Mouse (Mus musculus) layer of hippocampus, postnatal 10 days (tissue): ENCODE results near the gene Uox. TPM values are rescaled to one million over a fixed set of nuclear protein-coding genes. Genes with fewer than 3 reads are reported as not detected.

Experiments
- DNase-seq, 2 experiments: peaks; one replicate each; pipeline ENCODE4 v3.0.0; 2021; ENCODE audit warnings: low spot score in 2 of 2
- long read RNA-seq: library from polyadenylated mRNA; stranded (forward); transcript quantifications from one replicate; pipeline ENCODE4 v2.0.0, GENCODE M21; 2023
- total RNA-seq, 2 experiments: library from RNA; stranded (reverse); gene quantifications; 2 replicates each; pipeline ENCODE4 v1.2.3; 2021

Gene Uox
- under 1 TPM; 0.38 to 0.75 TPM for total RNA-seq
- long read RNA-seq, partial matches to known transcripts, result 0 of 1 reads
- long read RNA-seq, other reads (novel, unspliced or antisense), result 1 of 1 reads

DNA sequence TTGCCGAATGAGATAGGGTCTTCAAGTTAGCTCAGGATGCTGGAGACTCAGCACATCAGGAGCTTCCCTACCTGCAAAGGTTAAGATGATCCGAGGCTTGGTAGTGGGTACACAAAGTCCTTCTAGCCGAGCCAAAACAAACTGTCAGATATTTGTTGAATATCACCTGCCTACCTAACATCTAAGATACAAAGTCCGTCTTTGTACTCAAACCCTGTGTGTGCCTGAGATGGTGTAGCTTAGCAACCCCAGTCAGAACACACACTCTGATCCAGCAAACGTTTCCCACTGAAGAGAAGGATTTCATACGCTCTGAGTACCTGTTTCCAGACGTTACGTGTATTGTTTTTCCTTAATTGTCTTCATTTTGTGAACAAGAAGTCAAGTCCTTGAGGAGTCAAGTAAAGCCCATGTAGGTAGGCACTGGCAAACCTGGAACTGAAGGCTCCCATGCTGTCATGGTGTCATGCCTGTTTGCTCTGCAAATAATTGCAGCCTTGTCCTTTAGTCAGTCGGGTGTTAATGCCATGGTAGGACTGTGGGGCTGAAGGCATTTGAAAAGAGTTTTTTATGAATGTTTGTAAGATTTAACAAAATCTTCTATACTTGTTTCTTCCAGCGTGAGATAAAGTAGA, at the start of gene Uox:
Gene Uox, plus strand, starts transcription at position 279 of the 635 bp plus-strand sequence.
- no peak for DNase-seq

DNA sequence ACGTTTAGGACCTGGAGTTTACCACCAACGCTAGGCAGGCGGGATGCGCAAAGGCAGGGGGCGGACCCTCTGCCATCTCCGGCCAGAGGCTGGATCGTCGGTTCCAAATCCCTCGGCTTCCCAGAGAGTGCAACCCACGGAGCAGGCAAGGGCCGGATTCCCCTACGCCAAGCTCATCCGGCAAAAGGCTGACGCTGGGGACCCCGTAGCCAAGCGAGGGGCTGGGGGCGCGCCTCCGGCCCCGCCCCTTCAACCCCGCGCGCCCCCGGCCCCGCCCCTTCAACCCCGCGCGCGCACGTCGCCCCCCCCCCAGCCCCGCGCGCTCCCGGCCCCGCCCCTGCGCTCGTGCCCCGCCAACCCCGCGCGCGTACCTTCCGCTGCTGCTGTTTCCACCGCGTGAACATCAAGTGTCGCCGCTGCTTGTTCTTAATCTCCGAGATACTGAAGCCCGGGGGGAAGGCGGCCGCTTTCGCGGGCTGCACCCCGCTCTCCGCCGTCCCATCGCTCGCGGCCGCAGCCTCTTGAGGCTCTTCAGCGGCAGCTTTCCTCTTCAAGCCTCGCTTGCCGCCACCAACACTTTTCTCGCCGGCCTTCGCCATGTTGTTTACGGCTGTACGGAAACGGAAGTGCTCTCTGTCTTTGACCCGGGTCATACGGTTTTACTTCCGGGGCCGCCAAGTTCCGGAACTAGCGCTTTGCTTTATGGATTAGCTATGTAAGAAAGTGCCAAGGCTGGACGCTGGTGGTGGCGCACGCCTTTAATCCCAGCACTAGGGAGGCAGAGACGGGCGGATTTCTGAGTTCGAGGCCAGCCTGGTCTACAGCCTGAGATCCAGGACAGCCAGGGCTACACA, 49.2 kb upstream of the Uox start, which contains the start of gene Rpf1:
Gene Rpf1, minus strand, starts transcription at position 632 of the 854 bp plus-strand sequence.
- DNase-seq, result peak; percentile 84 to 90

DNA sequence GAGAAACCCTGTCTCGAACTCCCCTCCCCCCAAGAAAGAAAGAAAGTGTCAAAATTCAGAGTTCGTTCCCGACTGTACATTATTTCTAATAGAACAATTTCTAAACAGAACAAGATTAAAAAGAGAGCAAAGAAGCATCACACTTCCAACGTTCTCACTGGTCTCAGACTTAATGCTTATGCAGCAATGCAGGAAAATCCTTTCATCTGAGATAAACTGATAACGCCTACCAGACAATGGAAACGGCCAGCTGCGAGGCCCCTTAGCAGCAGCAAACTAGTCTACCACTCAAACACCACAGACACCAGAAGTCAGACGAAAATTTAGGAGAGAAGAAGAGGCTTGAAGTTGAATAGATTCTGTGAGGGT, 48.6 kb upstream of the Uox start:
- DNase-seq, result no peak

DNA sequence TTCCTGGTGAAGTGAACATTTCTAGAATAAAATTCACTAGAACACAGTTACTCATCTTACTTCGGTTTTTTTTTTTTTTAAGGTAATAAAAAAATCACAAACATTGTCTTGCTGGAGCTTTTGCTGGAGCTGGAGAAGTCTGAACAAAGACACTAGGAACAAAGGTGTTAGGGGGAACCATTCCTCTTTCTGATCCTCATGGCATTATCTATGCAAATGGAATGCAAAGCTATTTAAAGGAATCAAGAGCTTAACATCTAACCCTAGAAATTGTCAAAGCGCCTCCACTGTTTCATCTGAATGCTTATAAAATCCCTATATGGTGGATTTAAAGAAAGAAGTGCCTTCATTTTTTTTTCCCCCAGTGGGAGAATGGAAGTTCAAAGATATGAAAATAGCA, 41.9 kb upstream of the Uox start:
- no peak for DNase-seq

DNA sequence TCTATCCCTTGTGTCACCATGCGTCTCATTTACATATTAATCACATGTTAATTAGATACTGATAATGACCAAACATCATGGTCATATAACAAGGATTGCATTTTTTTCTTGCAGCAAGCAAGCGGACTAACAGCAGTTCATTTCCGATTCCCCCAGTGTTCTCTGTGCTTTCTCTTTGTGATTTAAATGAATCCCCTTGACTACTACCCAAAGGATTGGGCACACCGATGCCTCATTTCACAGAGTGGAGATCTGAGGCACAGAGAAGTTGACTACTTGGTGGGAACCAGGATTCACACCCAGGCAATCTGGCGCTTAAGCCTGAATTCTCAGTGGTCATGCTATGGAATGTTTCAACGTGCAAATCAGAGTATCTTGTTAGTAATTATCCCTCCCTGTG, 35.2 kb upstream of the Uox start:
- DNase-seq, result no peak

DNA sequence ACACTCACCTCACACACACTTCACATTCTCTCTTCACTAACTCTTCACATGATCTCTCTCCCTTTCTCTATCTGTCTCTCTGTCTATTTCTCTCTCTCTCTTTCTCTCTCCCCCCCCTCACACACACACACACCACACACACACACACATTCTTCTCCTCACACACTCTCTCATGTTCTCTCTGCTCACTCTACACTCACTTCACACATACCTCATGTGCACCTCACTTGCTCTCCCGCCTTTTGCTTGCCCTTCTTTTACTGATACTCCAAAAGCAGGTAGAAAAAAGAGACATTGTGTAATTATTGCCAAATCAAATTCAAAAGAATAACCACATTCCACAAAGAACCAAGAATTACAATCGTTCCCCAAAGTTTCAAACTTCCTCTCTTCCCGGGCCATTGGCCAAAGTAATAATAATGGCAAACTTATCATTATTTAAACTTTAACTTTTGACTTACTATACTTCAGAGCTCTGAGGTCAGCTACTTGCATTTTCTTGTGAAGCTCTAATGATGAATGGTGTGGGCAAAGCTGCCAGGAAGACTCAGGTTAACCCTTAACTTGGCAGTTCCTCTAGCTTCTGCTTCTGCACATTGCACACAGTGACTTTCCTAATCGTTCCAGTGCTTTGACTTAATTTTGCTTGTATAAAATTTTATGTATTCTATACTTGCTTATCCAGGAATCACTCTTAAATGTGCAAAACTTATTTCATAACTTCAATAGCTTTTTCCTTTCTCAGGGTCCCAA, 29.5 kb upstream of the Uox start:
- no peak for DNase-seq

DNA sequence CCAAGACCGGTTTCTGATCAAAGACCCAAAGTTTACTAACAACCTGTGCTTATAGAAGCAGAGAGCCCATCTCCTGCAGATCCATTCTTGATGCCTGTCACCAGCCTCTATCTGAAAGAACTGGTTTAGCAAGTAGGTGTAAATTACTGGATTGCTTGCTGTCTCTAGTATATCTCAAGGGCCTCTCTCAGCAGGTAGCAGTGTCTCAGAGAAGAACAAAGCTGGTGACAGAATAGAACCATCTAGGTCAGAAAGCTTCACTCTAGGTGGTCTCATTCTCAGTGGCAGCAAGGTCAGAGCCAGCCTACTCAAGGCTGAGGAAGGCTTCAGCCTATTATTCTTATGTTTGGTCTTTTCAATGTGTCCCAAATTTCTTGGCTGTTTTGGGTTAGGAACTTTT, 26.6 kb upstream of the Uox start:
- no peak for DNase-seq

DNA sequence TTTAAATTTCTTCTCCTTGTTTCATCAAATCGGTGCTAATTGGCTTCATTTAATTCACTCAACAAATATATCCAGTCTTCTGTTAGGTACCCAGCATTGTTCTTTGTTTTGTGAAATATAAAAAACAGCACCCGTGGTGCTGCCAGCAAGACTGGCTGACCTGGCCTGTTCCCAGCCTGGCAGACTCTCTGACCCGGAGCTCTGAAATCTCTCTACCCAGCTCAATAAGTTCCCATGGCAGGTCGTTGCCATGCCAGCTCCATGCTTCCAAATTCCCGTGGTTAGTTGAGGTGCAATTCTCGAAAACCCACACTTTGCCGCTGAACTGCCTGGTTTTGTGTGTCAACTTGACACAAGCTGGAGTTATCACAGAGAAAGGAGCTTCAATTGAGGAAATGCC, 15.4 kb upstream of the Uox start:
- DNase-seq, result no peak

DNA sequence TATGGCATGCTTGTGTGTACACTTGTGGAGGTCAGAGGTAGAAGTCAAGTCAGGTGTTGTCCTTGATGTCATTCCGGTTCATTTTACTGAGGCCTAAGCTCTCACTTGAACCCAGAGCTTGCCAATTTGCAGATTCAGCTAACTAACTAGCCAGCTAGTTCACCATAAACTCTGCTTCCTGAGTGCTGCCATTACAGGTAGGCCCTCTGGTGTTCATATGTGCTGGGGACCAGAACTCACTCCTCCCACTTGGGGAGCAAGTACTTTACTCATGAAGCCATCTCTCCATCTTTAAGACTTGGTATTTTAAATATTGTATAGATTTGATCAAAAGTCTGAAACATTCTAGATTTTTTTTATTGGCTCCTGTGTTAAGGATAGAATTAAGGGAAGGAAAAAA, 13.7 kb upstream of the Uox start:
- no peak for DNase-seq

DNA sequence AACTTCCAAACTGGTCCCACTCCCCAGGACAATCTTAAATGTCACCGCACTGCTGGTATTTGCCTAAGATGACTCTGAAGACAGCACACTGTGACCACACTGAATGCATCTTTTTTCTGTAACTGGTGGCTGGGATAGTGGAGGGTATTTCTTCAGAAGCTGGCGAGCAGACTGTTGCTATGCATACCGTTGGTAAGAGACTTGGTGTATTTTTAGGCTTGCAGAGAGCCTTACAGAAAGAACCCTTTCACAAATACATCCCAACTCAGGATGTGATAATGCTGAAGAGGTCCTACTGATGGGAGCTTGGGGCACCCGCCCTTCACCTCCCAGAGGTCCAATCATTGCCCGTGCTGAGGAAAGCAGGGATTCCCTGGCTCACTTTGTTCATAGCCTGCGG, 12.7 kb upstream of the Uox start:
- no peak for DNase-seq

DNA sequence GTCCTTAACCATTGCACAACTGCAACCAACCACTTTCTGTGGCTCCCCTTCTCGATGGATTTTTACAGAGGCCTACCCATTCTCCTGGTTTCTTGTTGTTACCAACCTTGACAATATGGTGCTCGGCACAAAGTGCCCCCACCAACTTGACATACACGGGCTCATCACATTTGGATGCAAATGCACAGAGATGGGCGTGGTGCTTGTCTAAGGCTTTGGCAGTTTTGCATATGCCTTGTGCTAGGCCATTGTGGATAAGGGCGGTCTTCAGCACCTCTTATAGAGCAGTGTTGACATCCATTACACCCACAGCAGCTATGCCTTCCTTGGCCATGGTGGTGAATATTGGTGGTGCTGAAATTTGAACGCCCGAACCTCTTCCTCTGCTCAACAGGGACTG, 7.3 kb upstream of the Uox start:
- DNase-seq, result no peak

DNA sequence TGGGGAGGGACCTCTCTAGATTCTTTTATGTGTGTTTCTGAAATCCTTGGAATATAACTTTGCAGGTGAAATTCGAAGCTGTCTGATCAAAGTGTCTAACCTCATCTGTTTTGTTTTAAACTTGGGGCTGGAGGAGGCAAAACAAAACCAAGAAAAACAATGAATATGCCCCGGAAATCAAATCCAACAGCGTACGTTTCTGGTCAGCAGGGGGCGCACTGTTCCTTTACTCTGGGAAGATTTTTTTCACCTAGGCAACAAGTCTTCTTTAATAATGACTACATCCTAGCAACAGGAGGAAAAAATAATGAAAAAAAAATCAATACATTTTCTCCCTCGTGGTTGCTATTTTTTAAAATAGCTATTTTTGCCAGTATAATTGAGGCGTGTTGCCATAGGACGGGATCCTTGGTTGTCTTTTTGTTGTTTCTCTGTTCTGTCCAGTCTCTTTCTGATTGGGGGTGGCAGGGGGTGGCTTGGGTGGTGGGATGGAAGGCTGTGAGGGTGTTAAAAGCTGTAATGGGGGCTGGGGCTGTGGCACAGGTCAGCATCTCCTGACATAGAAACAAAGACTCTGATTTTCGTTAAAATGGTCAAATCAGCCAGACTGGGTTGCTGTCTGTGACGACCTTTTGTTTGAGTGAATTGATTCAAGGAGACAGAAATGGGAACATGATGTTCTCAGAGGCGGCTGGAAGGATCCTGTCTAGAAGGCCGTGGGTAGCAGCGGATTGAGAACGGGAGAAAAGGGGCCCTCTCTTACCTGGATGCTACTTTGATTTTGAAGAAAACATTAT, 5.8 kb upstream of the Uox start:
- peak; percentile 89 to 90 for DNase-seq

DNA sequence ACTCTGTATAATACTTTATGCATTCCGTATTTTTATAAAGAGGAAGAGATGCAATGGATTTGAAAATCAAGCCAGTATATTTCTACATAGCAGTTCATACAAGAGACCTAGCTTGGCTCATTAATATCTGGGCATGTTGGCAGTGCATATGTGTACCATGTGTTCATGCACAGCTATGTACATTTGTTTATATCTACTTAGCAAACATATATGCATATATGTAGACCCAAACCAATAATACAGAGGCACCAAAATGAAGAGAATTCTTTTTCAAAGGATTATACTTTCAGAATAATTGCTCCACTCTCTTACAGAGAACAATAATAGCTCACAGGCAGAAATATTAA, 5.2 kb upstream of the Uox start:
- no peak for DNase-seq

DNA sequence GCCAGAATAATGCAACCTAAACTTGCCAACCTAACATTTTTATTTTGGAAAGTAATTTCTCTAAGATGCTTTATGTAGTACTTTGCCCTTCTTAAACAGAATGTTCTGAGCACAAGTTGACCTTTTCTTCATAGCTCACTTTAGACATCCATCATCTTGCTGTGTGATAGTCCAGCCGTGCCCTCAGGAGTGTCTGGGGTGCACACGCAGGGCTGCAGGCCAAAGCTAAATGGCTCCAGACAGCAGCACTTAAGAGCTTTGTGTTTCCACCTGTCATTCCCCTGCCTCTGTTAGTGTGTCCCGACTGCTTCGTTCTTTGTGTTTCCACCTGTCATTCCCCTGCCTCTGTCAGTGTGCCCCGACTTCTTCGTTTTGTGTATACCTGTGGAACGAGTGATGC, 2.9 kb upstream of the Uox start:
- no peak for DNase-seq

DNA sequence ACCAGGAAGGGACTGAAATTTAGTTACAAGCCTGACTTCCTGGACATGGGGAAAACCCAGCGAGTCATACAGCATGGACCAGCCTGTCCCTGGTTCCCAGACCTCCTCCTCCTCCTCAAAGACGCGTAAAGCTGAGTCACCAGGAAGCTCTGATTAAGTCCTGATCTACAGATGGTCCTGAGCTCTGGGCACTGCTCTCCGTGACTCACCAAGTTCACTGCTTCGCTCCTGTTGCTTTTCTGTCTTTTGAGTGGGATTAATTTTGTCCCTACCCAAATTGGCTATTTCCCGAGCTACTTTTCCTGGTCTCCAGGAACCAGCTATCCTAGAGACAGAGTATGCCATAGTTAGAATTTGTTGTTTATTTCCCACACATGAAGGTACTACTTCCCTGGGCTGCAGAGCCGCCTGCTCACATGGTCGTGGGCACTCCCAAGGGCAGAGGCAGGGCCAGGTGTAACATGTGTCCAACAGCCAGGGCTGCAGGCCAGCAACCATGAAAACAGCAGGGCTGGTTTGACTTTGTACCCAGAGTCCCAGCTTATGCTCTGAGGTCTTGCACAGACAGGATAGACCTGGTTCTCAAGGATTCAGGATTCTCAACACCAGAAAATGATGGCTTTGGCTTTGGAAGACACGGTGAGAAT, 2.2 kb upstream of the Uox start:
- DNase-seq, result no peak

DNA sequence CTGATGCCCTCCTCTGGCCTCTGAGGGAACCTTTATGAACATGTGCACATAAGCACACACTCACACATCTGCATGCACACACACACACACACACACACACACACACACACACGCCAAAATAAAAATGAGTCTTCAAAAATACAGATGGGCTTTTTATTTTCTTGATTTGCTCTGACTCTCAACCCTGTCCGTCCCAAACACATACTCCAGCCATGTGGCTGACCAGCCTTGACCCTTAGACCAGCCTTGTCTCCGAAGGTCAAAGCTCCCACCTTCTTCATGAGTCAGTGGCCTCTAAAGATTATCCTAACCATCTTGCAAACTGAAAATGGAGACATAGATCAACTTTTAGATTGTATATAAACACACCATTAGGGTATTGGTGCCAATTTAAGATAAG, 632 bp upstream of the Uox start:
- DNase-seq, result no peak

DNA sequence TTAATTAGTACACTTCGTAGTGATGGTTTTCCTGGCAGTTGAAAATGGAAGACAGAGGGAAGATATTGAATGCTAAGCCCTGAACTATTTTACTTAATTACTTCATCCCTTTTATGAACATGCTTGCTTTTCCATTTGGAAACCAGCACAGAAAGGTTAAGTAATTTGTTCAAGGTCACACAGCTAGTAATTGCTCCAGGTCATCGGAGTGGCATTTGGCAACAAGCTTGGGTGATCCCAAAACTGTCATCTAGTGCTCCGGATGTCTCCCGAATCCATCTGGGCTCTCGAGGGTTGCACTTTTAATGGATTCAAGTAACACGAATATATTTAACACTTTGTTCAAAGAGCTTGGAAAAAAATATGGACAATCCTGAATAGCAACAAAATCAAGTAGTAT, 713 bp downstream of the Uox start:
- no peak for DNase-seq

DNA sequence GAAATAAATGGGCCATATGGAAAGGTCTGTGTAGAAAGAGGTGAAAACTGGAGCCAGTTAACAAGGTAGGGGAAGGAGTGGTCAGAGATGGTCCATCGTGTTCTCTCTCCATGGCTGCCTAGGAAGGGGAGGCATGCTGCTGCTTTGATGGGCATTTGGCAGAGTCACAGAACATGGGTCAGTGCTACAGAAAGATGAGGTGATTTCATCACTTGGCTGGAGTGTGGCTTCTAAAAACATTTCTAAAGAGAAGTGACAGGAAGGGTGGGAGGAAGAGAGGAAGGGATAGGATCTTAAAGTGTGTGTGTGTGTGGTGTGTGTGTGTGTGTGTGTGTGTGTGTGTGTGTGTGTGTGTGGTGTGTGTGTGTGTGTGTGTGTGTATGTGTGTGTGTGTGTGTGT, 1.1 kb downstream of the Uox start:
- no peak for DNase-seq

DNA sequence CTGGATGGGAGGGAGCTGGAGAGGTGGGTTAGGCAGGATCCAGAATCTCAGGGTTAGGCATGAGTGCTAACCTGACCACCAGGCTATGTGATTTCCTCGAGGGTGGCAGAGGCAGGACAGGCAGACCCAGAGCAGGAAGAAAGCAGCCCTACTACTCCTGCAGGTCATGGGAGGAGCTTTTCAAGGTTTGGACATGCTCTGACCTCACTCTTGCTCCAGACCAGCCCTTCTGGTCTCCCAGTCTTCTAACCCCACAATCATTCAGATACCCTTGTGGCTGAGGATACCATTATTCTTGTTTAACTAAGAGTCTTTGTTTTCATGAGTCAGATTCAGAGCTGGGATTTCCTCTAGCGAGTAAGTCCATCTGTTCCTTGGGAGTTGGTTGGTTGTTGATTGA, 7.4 kb downstream of the Uox start:
- no peak for DNase-seq

DNA sequence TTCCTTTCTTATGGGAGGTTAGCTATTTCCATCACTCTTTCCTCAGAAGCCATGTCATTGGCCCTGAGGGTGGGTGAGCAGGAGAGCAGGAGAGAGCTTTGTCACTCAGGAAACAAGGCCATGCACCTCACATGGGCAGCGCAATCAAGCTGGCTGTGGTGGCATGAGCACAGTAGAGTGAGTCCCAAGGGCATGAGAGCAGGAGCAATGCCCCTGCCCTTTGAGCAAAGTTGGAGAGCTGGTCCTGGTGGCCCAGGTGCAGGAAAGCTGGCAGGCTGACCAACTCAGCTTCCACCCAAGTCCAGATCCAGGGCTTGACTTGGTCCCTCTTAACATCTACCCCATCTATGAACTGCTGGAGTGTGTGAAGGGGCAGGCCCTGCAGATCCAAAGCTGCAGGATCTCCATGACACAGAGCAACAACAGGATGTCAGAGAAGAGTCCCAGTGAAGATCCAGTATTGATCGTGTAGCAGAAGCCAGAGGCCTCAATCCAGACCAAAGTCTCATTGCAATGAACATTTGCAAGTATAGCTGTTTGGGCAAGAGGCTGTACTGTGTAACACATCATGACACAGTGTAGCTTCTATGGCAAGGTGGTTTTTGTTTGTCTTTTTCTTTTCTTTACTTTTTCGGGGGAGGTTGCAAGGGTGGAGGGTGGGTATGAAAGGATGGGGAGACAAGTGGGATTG, 10.0 kb downstream of the Uox start:
- no peak for DNase-seq
